Comparison of ENCODE assay signal across 8 mouse cellular contexts in genomic region chr10:122038554-122038953, GRCm38 (mm10). TPM values are rescaled to one million over a fixed set of nuclear protein-coding genes. Genes with fewer than 3 reads are reported as not detected.
DNase-seq lines count a peak whose midpoint lies in the region; ATAC-seq and TF ChIP-seq lines count a peak whose summit lies in the region.
"Had no signal": no experiment of that assay in that cellular context is flagged by ENCODE, and none has a peak within 500 bp of the region (broad histone marks: within the 10 kb centered on the region; RNA-seq: fewer than 3 reads in every experiment).

No protein-coding gene starts in this region.

- peaks cover 10% of the 10 kb centered on the region for H3K4me1 ChIP-seq in lung, embryonic 16.5 days (replicated peaks; ENCODE audit: control insufficient read depth, insufficient read depth, low read length)
- no peaks in the 10 kb centered on the region for H3K4me1 ChIP-seq in lung, adult 2 months (ENCODE audit: control insufficient read depth, insufficient read depth, low read length)

- H3K9ac ChIP-seq in lung, embryonic 16.5 days (ENCODE audit: low read length), result no peak overlapping the region

- ATAC-seq in lung, embryonic 16.5 days (ENCODE audit: low read depth), result peak; percentile 58; the same call in 1 of the 2 replicates
- peak; percentile 83 for ATAC-seq in common myeloid progenitor, adult 5-6 weeks (replicated peaks; ENCODE audit: low read depth, poor library complexity, severe bottlenecking)

- 50% methylated on average over 3 of the region's 3 CpGs for WGBS in lung, embryonic 16.5 days
- WGBS in lung, adult 2 months, result 45% methylated on average over 3 of the region's 3 CpGs

- H3K36me3 ChIP-seq in lung, embryonic 16.5 days (ENCODE audit: control insufficient read depth, insufficient read depth, low read length), result peaks cover 4% of the 10 kb centered on the region
- H3K36me3 ChIP-seq in splenic B cell, adult 2 months (ENCODE audit: control insufficient read depth, insufficient read depth, low read length, poor library complexity, severe bottlenecking), result no peaks in the 10 kb centered on the region

- no peak for DNase-seq in lung, adult 2 months
- peak; percentile 45 for DNase-seq in kidney, postnatal 14 days
- peak; percentile 47 for DNase-seq in splenic B cell, adult 2 months (ENCODE audit: low read depth, low spot score)
- DNase-seq in thymus, adult 18-20 months, result no peak
- DNase-seq in cerebellum, adult 8-10 months, result no peak
- DNase-seq: thymus, postnatal 4 days had no signal

- H3K27me3 ChIP-seq in lung, embryonic 16.5 days (ENCODE audit: control insufficient read depth, insufficient read depth, low read depth, low read length), result no peaks in the 10 kb centered on the region
- H3K27me3 ChIP-seq in splenic B cell, adult 2 months (ENCODE audit: control insufficient read depth, insufficient read depth, low read length, poor library complexity, severe bottlenecking), result no peaks in the 10 kb centered on the region

- no peak overlapping the region for H3K4me3 ChIP-seq in lung, embryonic 16.5 days (ENCODE audit: low read length)
- no peak overlapping the region for H3K4me3 ChIP-seq in lung, adult 2 months (replicated peaks; ENCODE audit: extremely low read depth, low read depth, low read length)

- H3K27ac ChIP-seq in lung, embryonic 16.5 days (ENCODE audit: low read length), result no peak overlapping the region

- no peak for TF ChIP-seq CTCF in lung, adult 2 months (IDR thresholded peaks at IDR 0.05; ENCODE audit: insufficient read depth, low read length)

- 0 out of 2 replicates have a peak, but pooled peaks cover 2% of the 10 kb centered on the region for H3K9me3 ChIP-seq in lung, embryonic 16.5 days (ENCODE audit: control insufficient read depth, low read length)

- TF ChIP-seq POLR2A in lung, adult 2 months (IDR thresholded peaks at IDR 0.05; ENCODE audit: borderline replicate concordance, extremely low read depth, low read depth, low read length), result no peak

- H3K4me2 ChIP-seq in lung, embryonic 16.5 days (ENCODE audit: low read depth, low read length), result no peak overlapping the region

RNA-seq across cellular contexts. Expression of gene Srgap1, which starts 8.6 kb away (rescaled TPM):
- 8.0 and 8.6 TPM in 2 replicates for polyA plus RNA-seq in lung, embryonic 16.5 days (2015; fragmentation: Nextera tagmentation; extraction: Ambion mirVana)
- 5.6 and 6.8 TPM in 2 replicates for polyA plus RNA-seq in lung, adult 2 months (2012; rRNA removed)
- 0.14 TPM in 1 of 2 replicates, not detected in the other for total RNA-seq in common myeloid progenitor, adult 5-6 weeks (2017)

RNA-seq across cellular contexts. Expression of gene Rxylt1, which starts 58.6 kb away (rescaled TPM):
- polyA plus RNA-seq in lung, embryonic 16.5 days (2015; fragmentation: Nextera tagmentation; extraction: Ambion mirVana), result 42.2 and 42.5 TPM in 2 replicates
- 3.7 and 4.9 TPM in 2 replicates for polyA plus RNA-seq in lung, adult 2 months (2012; rRNA removed)
- total RNA-seq in common myeloid progenitor, adult 5-6 weeks (2017), result 44.4 and 63.6 TPM in 2 replicates

Comparison
In these comparisons a context has a peak if more than half of its experiments do, and no peak if none do; other contexts are left out.
1. DNase-seq: peak in kidney, postnatal 14 days (single experiment) and splenic B cell, adult 2 months (single experiment); none in lung, adult 2 months (single experiment), thymus, adult 18-20 months (0 of 2) and cerebellum, adult 8-10 months (single experiment).